Mouse (Mus musculus) testis, adult 2 months (tissue): Measurements from ENCODE around the gene Pde9a.

Source experiments
- CTCF ChIP-seq: fragments of 200-500 bp; IDR thresholded peaks from 2 replicates; pipeline ENCODE4 v1.5.1; 2012; ENCODE audit warnings: low read depth, mild to moderate bottlenecking, inconsistent platforms, low read length, moderate library complexity; ENCODE audit not compliant: control insufficient read depth, insufficient read depth, insufficient replicate concordance
- POLR2A ChIP-seq: fragments of 200-500 bp; IDR thresholded peaks from 2 replicates; pipeline ENCODE4 v1.6.1; 2012; ENCODE audit warnings: low read depth, mild to moderate bottlenecking, inconsistent platforms, low read length, moderate library complexity; ENCODE audit not compliant: control insufficient read depth

- TF ChIP-seq POLR2A = no peak
- no peak for TF ChIP-seq CTCF
Observed at GRCm38 (mm10) chr17:31444251-31444650, 58.2 kb downstream of the Pde9a start.
